Mouse (Mus musculus) neural tube, embryonic 10.5 days (tissue): Measurements from ENCODE around the gene Mamdc4.
"Not testable (repeated sequence)": the region's sequence is repeated elsewhere in the genome, so short reads cannot be mapped to it uniquely, and the experiment has no call there.

Experiments
- DNase-seq: peaks from one replicate; pipeline ENCODE4 v3.0.0-alpha.2; 2017; ENCODE audit warnings: low spot score; ENCODE audit errors: extremely low spot score

Gene Mamdc4

DNA sequence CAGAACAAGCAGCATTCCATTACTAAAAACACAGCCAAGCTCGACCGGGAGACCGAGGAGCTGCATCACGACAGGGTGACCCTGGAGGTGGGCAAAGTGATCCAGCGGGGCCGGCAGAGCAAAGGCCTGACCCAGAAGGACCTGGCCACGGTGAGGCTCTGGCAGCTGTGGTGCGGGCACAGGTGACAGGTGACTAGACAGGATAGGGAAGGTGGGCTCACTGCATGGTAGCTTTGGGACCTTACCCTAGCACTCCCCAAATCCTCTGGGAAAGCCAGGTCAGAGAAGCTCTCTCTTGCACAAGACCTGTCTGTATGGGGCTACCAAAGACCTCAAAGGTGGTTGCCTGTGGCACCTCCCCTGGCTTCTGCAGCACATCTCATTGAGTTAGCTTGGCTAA is 14.1 kb downstream of the Mamdc4 start:
- no peak for DNase-seq

DNA sequence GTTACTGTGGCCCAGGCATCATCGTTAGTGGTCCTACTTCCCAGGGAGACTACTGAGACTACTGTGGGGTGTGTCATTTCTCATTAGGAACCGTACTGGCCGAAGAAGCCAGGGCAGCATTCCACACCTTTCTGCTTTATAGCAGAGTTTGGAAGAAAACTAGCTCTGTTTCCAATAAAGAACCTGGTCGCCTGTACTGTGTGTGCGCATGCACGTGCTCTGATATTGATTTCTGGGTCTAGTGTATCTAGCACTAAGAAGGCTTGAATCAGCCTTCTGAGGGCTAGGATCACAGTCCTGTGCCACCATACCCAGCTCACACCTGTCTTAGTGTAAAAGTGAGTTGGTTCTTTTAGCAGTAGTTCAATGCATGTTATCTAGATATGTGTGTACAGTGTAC is 15.9 kb downstream of the Mamdc4 start:
- DNase-seq = no peak

GRCm38 (mm10) chr2:25557964-25558360 is 16.7 kb downstream of the Mamdc4 start:
- no peak for DNase-seq

DNA sequence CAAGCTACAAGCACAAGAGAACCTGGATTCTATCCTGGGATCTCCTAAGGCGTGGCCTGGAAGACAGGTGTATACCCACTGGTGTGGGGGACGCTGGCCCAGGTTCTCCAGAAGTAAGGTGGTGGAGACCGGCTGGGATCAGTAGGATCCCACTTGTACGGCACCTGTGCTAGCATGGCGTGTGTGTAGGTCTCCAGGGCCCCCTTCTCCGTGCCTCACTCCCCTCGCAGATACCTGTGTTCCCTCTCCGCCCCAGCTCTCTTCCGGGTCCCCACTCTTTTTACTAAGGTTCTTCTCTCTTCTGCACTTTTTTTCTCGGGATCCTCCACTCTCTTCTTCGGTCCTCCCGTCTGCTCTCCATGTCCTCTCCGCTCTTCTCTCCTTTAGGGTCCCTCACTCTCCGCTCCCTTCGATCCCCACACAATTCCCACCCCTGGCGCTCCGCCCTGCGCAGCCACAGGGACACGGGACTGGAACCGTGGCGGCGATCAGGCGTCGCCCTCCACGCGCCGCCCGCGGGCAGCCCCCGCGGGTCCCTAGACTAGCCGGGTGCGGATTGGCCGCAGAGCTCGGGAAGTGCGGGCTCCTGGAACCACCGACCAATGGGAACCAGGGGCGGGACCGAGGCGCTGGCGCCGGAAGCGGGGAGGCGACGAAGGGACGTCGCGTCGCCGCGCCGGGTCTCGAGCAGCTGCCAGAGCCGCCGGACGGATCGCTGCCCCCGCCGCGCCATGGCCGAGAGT is 17.3 kb downstream of the Mamdc4 start, which contains the start of gene Edf1:
Gene Edf1, plus strand, starts transcription at position 627 of the 743 bp plus-strand sequence.
- peak; percentile 92 for DNase-seq

- no peak for DNase-seq
These were observed 18.3 kb downstream of the Mamdc4 start for GRCm38 (mm10) chr2:25556296-25556695.

DNA sequence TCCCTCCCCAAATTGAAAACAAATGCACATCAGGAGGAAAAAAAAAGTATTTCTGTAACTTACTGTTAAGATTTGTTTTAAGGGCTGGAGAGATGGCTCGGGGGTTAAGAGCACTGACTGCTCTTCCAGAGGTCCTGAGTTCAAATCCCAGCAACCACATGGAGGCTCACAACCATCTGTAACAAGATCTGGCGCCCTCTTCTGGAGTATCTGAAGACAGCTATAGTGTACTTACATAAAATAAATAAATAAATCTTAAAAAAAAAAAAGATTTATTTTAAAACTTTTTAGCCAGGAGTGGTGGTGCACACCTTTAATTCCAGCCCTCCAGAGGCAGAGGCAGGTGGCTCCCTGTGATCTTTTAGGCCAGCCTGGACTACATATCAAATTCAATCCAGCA is 19.2 kb downstream of the Mamdc4 start:
- not testable (repeated sequence) for DNase-seq

- not testable (repeated sequence) for DNase-seq
These were observed 21.4 kb downstream of the Mamdc4 start for GRCm38 (mm10) chr2:25553171-25553786.

- no peak for DNase-seq
These were observed 23.5 kb downstream of the Mamdc4 start for GRCm38 (mm10) chr2:25551186-25551585.

DNA sequence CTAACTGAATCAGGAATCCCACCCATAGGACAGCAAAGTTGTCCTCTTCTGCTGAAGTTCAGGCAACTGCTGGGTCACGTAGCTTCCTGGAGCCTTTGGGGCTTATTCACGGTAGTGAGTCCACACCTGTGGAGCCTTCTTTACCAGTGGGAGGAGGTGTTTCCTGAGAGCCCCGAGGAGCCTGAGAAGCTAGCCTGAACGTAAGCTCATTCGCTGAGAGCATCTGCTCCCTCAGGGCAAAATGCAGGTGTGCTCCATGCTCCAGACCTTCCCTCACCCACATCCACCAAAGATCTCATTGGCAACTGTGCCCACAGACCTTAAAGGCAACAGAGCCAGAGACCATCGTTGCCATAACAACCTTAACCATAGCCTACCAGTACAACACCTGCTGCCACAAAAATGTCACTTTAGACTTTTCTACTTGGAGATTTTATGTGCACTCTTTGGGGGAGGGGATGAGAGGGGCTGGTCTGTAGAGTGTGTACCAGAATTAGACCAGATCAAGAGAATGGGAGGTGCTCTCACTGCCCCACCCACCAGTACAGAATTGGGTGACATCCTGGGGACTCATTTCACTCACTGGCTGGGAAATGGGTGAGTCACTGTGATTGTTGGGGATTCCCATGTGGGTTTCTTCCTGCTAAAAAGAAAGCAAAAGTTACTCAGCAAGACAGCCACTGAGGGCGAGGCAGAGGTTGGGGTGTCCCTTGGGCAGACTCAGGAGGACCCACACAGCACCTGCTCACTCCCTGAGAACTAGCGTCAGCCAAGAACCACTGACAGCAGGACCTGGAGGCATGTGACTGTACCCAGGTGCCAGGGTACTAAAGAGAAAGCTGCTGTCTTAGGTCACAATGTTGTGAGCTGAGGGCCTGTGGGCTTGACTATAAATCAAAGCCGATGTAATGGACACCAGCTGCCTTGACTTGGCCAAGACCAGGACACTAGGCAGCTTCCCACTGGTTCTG is 25.3 kb downstream of the Mamdc4 start:
- no peak for DNase-seq

- peak; percentile 96 for DNase-seq
These were observed 27.7 kb downstream of the Mamdc4 start, which contains the start of gene Traf2 for GRCm38 (mm10) chr2:25546811-25547491. Traf2 (minus strand) TSS chr2:25546940.

DNA sequence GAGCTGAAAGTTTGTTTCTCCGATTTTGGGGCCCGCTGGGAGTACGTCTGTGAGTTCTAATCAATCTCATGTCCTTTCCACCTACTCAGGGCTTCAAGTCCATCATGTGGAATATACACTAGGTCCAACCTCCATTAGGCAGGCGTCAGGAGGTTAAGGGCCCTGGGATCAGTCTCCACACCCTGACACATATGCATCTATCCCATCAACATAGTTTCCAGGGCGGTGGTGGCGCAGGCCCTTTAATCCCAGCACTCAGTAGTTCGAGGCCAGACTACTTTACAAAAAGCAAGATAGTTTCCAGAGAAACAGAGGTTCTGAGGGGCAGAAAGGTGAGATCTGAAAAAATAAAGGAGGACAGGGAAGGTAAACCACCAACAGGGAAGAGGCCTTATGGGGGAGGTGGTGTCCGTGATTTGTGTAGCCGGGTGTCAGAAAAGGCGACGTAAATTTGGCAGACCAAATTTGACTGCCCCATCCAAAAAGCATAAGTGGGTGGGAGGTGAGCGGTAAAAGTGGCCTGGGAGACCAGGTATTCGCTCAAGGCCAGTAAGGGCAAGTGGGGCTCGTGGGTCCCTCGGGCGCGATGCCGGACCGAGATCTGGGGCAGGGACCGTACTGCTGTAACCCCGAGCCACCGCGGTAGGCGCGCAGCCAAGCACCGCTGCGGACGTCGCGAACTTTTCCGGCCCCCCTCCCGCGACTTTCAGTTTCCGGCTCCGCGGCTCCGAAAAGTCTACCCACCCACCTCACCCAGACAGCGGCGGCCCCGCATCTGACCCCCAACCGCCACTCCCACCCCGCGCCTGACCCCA is 28.4 kb downstream of the Mamdc4 start:
- no peak for DNase-seq

DNA sequence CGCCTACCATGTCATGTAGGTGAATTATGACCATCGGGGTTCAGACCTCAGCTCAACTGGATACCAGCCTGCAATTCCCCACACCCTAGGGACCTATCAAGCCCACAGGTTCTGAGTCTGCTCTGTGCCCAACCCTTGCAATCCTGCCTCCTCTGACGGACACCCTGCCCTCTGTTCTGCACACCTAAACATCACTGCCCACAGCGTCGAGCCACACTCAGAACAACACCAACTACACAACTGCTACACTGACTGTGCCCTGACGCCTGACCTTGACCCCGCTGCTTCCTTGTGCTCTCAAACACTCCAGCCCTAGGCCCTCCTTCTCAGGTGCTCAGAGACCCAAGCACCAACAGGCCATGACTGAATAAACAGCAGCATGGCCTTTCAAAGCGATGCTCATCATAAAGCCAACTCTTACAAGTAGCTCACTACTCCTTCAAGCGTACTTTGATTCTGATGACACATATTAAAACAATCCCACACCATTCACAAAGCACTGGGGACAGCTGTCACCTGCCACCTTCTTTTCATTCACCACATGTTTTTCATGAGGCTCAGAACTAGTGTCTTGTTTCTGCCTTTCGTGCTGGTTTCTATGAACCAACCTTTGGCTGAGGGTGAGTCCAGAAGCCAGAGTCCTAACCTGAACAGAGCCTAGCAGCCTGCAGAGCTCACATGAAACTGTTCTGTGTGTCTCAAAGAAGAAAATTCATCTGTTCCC is 32.8 kb downstream of the Mamdc4 start:
- DNase-seq = no peak

GRCm38 (mm10) chr2:25540541-25540948 is 34.1 kb downstream of the Mamdc4 start:
- DNase-seq = no peak

DNA sequence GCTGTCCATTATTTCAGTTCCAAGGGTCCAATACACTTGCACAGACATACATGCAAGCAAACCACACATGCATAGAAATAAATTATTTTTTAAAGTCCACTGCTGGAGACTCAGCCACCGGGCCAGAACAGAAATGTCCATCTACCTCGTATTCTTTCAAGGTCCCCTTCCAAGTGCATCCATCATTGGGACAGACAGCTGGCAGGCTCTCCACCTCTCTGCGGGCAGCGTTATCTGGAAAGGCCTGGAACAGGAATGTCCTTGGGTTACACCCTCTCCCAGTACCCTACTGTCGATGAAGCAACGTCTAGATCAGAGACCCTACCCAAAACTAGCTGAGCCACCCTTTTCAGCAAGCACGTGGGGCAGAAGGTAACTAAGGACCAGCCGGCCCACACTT is 38.1 kb downstream of the Mamdc4 start:
- no peak for DNase-seq

GRCm38 (mm10) chr2:25534866-25535182 is 39.8 kb downstream of the Mamdc4 start:
- no peak for DNase-seq

DNA sequence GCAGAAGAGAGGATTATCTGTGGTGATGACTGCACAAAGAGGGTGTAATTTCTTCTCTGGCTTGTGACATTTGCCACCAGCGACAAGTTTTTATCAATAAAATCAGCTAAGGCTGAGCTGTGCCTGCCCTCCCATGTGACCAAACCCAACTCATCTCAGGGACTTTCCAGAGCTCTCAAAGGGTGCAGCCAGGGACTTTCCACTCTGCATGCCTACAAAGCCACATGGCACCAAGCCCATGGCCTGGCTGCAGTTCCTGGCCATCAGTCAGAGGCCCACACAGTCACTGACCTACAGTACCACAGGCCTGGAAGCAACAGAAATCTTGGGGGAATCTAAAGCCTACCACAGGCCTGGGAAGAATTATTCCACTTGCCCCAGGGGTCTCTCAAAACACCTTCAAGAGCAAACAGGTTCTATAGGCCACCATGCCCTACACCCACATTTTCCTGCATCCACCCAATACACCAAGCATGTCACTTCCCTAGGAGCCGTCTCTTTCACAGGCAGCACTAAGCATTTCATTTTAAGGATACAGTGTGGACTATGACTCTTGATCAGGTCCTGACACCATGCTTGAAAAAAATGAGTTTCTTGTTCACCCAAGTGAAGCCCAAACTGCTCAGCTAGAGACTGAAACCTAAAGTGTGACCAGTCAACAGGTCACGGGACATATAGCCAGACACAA is 40.3 kb downstream of the Mamdc4 start:
- DNase-seq = no peak

DNA sequence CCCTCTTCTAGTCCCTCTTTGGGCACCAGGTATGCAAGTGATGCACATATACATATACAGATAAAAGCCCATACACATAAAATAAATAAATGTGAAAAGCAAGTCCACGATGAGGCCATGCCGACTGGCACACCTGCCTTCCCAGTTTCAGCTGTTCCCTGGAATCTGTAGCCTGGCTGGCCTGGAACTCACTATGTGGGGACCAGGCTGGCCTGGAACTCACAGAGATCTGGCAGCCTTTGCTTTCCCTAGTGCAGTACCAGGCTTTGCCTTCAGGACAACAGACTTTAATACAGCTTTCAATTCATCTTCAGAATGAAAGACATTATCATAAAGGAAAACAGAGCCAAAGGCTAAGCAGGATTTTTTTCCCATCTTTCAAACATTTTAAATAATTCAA is 40.9 kb downstream of the Mamdc4 start:
- no peak for DNase-seq

DNA sequence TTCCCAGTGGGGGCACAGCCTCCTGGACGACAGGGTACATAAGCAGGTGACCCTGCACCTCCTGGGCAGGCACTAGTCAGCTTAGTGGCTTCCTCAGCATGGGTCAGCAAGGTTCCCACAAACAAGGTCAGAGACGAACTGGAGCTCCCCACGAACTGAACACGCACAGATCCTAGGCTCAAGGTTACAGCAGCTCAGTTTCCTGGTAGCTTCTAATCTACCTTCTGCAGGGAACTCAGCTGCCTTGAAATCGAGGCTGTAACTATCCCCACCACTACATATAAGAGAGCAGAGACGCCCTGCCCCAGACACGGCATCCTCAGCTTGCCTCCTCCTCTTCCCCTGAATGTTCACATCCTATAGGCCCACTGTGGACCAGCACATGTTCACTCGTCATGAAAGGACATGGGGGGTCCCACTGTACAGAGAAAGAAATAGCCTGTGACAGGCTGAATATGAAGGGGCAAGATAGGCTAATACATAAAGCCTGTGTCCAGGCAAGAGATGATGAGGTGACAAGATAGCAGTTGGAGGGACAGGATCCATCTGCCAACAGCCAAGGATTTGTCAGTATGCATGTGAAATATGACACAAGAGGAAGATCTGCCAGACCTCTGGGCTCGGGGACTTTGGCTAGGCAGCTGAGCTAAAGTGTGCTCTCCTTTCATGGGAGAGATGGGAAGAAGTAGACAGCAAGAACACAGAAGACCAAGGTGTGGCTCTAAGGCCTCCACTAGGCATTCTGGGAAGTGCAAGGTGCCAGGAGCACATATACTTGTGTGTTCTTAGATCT is 47.9 kb downstream of the Mamdc4 start:
- DNase-seq = no peak
